Mouse (Mus musculus) cerebellum, postnatal 4 days (tissue): ENCODE results near the gene Myrip.
"Not testable (repeated sequence)": the region's sequence is repeated elsewhere in the genome, so short reads cannot be mapped to it uniquely, and the experiment has no call there.

Experiments used
- DNase-seq, 2 experiments: peaks; one replicate each; pipeline ENCODE4 v3.0.0; 2022; ENCODE audit warnings: low spot score in 2 of 2, mixed read lengths in 1 of 2

Myrip gene

GRCm38 (mm10) chr9:120301213-120301612 lies at the start of gene Myrip:
Myrip (plus strand) TSS chr9:120301513.
- not testable (repeated sequence) for DNase-seq

DNA sequence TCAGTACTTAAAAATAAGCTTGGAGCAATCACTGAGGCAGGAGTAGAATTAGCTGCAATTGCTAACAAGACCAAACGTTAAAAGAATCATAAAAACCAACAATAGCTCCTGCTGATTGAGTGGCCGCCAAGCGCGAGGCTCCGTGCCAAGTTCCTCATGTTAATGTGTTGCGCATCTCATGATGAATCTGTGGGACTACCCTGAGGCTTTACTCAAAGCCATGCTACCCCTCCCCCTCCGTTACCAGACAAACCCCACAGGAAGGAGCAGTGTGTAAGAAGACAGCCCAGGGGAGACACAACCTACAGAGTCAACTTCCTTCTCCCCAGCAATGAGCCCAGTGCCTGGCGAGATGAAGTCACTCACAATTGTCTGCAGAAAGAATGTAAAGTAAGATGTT lies 41.5 kb upstream of the Myrip start:
- DNase-seq: peak in 1 of 2 experiments; percentile 26

GRCm38 (mm10) chr9:120263994-120264393 lies 37.3 kb upstream of the Myrip start:
- DNase-seq: peak; percentile 34 to 78

- no peak for DNase-seq
These were observed 28.2 kb upstream of the Myrip start for GRCm38 (mm10) chr9:120273083-120273482.

GRCm38 (mm10) chr9:120275226-120275625 lies 26.1 kb upstream of the Myrip start:
- DNase-seq: no peak

DNA sequence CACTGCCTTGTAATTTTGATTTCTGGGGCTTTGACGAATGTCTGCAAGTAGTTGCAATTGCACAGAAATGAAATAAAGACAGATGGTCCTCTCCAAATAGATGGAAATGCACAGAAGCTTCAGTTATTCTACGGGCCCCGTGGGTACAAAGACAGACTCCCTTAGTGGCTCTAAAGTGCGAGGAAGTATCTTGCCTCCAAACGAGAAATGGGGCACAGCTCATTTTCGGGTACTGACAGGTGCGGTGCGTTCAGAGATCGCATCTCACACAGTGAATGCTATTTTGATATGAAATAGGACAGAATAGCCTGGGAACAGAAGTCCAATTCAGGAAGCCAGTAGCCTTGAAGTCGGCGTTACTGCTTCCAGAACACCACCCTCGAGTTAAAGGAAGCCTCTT lies 20.2 kb upstream of the Myrip start:
- DNase-seq: no peak

- DNase-seq: no peak
These were observed 18.8 kb upstream of the Myrip start for GRCm38 (mm10) chr9:120282461-120283047.

DNA sequence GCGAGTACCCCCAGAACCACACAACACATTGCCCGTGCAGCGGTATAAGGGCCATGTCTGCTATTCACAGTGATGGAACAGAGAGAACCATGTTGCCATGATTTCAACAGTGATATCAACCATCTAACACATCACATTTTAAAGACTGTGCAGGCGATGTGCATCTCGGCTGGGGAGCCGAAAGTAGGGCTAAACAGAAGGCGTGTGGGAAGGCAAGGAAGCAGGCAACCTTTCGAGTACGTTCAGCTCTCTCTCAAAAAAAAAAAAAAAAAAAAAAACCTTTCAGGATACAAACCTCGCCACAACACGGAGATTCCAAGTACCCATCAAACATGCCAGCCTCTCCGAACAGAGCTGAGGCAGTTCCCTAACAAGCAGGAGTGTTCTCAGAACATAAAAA lies 17.8 kb upstream of the Myrip start:
- DNase-seq: no peak

GRCm38 (mm10) chr9:120288011-120288410 lies 13.3 kb upstream of the Myrip start:
- DNase-seq: no peak

DNA sequence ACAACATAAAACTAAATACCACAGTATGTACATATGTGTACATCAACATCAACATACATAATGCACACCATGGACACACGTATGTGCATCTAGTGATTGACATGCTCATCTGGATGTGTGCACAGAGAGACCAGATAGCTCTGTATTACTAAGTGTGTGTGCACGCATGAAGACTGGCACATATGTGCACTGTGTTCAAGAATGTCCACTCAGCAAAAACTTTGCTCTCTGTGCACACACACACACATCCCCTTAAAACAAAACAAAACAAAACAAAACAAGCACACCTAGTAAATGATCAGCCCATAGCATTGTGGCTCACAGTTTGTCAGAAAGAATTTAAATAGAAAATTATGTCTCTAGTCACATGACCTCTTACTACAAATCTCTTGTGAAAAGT lies 10.9 kb upstream of the Myrip start:
- DNase-seq: no peak

GRCm38 (mm10) chr9:120292488-120292887 lies 8.8 kb upstream of the Myrip start:
- DNase-seq: no peak

DNA sequence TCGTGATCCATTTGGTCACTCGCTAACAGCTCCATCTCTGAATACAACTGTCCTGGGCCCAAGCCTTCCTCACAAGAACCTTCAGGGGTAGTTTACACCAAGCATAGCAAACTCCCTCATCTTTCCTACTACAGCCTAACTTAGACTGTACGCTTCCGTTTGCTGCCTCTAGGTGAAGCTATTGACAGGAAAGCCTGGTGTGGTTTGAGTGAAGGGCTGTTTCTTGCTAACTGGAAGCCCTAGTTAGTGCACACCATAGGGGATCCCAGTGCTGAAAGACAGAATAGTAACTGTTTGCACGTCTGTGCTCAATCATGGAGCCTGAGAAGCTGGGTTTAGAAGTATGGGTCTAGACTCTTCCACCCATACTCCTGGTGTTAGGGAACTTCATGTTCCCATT lies 5.8 kb upstream of the Myrip start:
- DNase-seq: no peak

DNA sequence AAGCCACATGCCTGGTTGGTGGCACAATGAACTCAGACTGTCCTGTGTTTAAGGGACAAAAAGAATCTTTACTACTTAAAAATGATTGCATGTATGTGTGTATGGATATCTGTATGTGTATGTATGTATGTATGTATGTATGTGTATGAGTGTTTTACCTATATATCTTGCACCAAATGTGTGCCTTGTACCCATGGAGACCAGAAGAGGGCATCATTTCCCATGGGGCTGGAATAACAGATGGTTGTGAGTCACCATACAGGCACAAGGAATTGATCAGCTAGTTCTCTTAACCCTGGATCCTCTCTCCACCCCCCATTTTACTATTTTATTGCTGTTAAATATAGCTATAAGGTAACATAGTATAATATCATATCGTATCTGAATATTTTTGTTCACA lies 4.4 kb upstream of the Myrip start:
- DNase-seq: no peak

GRCm38 (mm10) chr9:120299429-120299828 lies 1.9 kb upstream of the Myrip start:
- DNase-seq: no peak

DNA sequence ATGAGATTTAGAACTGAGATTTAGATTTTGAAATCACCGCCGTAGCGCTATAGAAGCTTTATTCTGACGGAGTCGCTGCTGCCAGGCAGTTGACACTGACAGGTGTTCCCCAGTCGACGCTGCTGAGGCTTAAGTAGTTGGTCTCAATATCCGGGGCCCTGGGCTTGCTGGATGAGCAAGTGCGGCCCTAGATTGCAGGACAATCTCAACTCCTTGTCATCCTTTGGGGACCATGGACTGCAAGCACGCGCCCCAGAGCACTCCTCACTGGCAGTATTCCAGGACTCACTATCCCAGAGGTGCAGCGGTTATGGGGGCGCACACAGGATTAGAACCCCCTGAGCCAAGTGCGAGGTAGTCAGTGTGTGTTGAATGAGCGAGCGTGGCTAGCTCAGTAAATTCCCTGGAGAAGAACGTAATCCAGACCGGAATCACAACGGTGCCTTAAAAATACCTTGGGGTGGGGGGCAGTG lies 1.7 kb downstream of the Myrip start:
- peak in 1 of 2 experiments; percentile 9 for DNase-seq

DNA sequence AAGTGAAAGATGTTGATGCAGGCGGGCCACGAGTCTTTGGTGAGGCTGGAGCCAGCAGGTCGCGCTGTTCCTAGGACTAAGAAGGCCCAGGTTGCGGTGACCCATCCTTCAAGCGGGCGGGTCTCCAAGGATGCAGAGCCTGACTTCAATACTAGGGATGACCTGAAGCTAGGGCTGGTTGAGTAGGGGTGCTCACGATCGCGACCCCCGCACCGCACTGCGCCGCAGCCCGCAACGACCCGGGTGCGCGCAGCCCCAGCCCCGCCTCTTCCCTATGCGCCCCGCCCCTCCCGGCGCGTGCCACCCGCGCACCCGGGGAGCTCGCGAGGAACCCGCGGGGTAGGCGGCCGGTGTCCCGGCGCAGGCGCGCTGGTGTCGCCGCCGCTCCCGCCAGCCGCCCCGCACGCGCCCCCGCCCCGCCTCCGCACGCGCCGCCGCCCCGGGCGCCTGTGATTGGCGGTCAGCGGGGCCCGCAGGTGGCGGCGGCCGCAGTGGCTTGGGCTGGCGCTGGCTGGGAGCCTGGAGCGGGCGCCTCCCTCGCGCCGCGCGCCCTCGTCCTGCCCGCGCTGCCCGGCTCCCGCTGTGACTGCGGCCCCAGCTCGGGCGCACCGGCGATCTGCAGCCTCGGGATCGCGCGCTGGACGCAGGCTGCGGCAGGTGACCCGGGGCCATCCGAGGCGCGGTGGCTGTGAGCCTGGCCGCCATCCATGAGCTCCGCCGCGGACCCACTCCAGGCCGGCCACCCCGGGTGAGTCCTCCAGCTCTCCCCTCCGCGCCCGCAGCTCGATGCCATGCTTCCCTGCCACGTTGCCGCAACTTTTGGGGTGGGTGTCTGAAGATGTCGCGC lies 2.4 kb downstream of the Myrip start:
- peak; percentile 43 to 48 for DNase-seq

GRCm38 (mm10) chr9:120304300-120305137 lies 3.2 kb downstream of the Myrip start:
- peak in 1 of 2 experiments; percentile 3 for DNase-seq

GRCm38 (mm10) chr9:120315171-120315570 lies 13.9 kb downstream of the Myrip start:
- DNase-seq: no peak

GRCm38 (mm10) chr9:120319099-120319498 lies 17.8 kb downstream of the Myrip start:
- no peak for DNase-seq

- DNase-seq: no peak
These were observed 19.3 kb downstream of the Myrip start for GRCm38 (mm10) chr9:120320573-120320972.

DNA sequence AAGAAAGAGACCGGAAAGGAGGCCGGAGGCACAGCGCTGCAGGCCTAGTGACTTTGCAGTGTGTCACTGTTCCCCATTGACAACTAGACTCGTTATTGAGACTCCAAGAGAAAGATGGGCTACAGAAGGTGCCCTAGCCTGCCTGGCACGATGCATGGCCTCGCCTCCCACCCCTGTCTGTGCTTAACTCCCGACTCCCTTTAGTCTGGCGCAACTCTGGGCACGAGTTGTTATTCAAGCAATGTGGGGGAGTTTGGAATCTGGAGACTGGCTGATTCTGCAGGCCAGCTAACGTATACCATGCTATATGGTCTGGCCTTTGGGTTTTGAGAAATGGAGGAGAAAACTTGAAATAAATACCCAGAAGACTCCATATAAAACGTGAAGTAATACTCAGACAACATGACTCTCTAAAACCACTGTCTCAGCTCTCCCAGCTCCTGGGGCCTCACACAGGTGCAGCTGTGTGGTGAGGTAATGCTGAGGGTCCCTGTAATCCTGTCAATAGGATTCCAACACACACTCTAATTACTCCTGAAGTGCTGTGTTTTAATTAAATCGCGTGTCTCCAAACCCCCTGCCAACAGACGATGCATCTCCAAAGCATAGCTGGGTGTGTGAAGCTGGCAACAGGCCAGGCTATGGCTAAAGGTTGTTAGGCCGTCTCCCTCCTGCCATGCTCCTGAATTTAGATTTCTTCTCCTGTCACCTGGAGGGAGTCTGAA lies 21.6 kb downstream of the Myrip start:
- DNase-seq: no peak

- not testable (repeated sequence) for DNase-seq
These were observed 29.7 kb downstream of the Myrip start for GRCm38 (mm10) chr9:120331048-120331447.
